Mouse (Mus musculus) E14TG2a.4 (cell line): ENCODE results near the gene Ppp1r15a.

Source experiments
- H3K27me3 ChIP-seq: 2 replicates; pipeline ENCODE4 v1.6.1; 2014; ENCODE audit warnings: low read length, control low read depth; ENCODE audit not compliant: insufficient read depth
- H3K36me3 ChIP-seq: 2 replicates; pipeline ENCODE4 v1.6.1; 2014; ENCODE audit warnings: low read length, control low read depth; ENCODE audit not compliant: insufficient read depth
- H3K4me1 ChIP-seq: replicated peaks from 2 replicates; pipeline ENCODE4 v1.6.1; 2014; ENCODE audit warnings: low read depth, low read length, control low read depth
- H3K4me3 ChIP-seq: replicated peaks from 2 replicates; pipeline ENCODE4 v1.5.1; 2014; ENCODE audit warnings: mild to moderate bottlenecking, low read length
- H3K9me3 ChIP-seq: 2 replicates; pipeline ENCODE4 v1.6.1; 2014; ENCODE audit warnings: low read length, control low read depth
- CTCF ChIP-seq: conservative IDR thresholded peaks from 2 replicates; pipeline ENCODE4 v1.5.1; 2014; ENCODE audit warnings: low read length
- NANOG ChIP-seq: IDR thresholded peaks from 2 replicates; pipeline ENCODE4 v1.6.1; 2014; ENCODE audit warnings: borderline replicate concordance, low read length, mixed read lengths
- POU5F1 ChIP-seq: IDR thresholded peaks from 2 replicates; pipeline ENCODE4 v1.6.1; 2014; ENCODE audit warnings: low read length, borderline replicate concordance

The Ppp1r15a gene

DNA sequence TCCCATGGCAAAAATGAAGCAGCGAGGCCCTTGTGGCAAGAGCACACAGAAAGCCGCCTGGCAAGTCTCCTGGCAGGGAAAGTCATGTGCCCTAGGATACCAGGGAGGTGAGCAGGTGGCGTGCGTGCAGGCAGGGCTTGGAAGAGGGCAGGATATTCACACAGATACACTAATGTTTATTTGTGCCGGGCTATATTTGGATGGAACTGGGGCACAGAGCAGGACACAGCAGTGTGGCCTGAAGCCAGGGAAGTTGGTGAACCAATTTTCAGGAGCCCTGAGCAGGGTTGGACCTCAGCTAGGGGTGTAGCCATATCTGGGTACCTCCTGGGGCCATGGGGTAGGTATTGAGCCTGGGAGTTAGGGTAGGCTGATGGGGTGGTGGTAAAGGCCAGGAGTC lies 33.1 kb downstream of the Ppp1r15a start:
- peaks cover 75% of the 10 kb centered on the region for H3K4me1 ChIP-seq
- H3K4me3 ChIP-seq = no peak overlapping the region
- TF ChIP-seq POU5F1 (no peak), NANOG (no peak), CTCF (no peak)
- peaks cover 60% of the 10 kb centered on the region for H3K36me3 ChIP-seq
- no peaks in the 10 kb centered on the region for H3K9me3 ChIP-seq
- H3K27me3 ChIP-seq = no peaks in the 10 kb centered on the region

DNA sequence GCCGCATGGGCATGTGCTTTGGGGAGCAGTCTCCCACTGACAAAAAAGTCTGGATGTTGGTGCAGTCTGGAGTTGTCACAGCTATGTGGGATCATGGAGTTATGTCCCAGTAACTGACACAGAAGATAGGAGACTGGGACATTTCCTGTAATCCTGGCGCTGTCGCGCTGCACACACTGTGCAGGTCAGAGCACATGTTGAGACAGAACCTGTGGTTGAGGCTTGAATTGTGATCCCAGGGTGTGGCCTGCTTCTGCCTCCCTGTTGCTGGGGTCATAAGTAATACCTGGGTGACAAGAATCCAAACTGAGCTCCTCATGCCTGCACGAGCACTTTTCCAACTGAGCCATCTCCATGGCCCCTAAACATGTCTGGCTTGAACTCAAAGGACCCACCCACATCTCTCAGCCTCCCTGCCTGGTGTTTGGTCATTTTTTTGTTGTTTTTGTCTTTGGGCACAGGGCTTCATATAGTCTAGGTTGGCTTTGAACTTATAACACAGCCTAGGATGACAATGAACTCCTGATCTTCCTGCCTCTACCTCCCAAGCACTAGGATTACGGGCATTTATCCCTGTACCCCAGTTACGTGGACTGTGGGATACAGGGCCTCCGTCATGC lies 33.7 kb downstream of the Ppp1r15a start:
- Histone ChIP-seq H3K27me3 (no peaks in the 10 kb centered on the region), H3K4me3 (no peak overlapping the region), H3K4me1 (peaks cover 81% of the 10 kb centered on the region), H3K9me3 (no peaks in the 10 kb centered on the region), H3K36me3 (peaks cover 57% of the 10 kb centered on the region)
- TF ChIP-seq POU5F1 = no peak
- no peak for TF ChIP-seq NANOG
- TF ChIP-seq CTCF = no peak

DNA sequence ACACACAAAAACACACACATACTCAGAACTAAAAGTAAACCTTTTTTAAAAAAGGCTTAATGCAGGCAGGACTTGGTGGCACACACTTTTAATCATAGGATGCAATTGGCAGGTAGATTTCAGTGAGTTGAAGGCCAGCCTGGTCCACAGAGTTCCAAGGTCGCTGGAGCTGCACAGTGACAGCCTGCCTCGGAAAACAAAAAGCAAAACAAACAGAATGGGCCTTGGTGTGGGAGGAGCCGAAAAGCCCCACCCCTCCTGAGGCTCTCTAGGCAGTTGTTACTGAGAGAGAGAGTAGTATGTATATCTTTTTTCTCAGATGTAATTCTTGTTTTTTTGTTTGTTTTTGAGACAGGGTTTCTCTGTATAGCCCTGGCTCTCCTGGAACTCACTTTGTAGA lies 34.8 kb downstream of the Ppp1r15a start:
- Histone ChIP-seq H3K36me3 (peaks cover 58% of the 10 kb centered on the region), H3K4me1 (peaks cover 89% of the 10 kb centered on the region), H3K27me3 (no peaks in the 10 kb centered on the region), H3K9me3 (no peaks in the 10 kb centered on the region), H3K4me3 (no peak overlapping the region)
- TF ChIP-seq NANOG (no peak), CTCF (no peak), POU5F1 (no peak)

DNA sequence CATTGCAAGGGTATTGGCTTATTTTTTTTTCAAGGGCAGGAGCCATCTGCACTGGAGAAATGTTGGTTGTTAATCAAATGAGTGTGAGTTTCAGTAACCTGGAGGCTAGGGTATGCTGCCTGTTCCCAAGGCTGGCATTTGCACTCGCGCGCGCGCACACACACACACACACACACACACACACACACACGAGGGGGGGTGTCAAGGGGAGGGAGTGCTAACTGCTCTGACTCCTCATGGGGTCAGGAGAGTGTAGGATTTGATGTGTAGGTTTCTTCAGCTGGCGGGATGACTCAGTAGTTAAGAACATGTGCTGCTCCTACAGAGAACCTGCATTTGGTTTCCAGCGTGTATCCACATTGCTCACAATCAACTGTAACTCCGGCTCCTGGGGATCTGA lies 35.2 kb downstream of the Ppp1r15a start:
- TF ChIP-seq CTCF (no peak), NANOG (no peak), POU5F1 (no peak)
- Histone ChIP-seq H3K36me3 (peaks cover 58% of the 10 kb centered on the region), H3K4me3 (no peak overlapping the region), H3K27me3 (no peaks in the 10 kb centered on the region), H3K4me1 (peaks cover 87% of the 10 kb centered on the region), H3K9me3 (no peaks in the 10 kb centered on the region)

DNA sequence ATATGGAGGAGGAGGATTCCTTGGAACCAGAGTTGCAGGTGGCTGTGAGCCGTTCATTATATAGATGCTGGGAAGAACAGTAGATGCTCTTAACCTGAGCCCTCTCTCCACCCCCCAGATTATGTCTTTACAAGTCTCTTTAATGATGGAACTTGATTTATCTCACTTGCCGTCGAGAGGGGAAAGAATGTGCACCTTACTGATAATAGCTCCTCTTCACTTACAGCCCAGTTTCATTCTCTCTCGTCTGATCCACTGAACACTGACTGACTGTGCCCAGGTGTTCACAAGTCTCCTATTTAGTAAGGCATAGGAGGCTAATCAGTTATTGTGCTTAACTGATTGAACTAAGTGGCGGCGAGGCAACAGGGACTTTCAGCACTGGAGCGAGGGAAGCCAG lies 36.5 kb downstream of the Ppp1r15a start:
- TF ChIP-seq NANOG (no peak), CTCF (no peak), POU5F1 (no peak)
- H3K4me3 ChIP-seq = no peak overlapping the region
- peaks cover 56% of the 10 kb centered on the region for H3K36me3 ChIP-seq
- peaks cover 75% of the 10 kb centered on the region for H3K4me1 ChIP-seq
- no peaks in the 10 kb centered on the region for H3K27me3 ChIP-seq
- no peaks in the 10 kb centered on the region for H3K9me3 ChIP-seq

DNA sequence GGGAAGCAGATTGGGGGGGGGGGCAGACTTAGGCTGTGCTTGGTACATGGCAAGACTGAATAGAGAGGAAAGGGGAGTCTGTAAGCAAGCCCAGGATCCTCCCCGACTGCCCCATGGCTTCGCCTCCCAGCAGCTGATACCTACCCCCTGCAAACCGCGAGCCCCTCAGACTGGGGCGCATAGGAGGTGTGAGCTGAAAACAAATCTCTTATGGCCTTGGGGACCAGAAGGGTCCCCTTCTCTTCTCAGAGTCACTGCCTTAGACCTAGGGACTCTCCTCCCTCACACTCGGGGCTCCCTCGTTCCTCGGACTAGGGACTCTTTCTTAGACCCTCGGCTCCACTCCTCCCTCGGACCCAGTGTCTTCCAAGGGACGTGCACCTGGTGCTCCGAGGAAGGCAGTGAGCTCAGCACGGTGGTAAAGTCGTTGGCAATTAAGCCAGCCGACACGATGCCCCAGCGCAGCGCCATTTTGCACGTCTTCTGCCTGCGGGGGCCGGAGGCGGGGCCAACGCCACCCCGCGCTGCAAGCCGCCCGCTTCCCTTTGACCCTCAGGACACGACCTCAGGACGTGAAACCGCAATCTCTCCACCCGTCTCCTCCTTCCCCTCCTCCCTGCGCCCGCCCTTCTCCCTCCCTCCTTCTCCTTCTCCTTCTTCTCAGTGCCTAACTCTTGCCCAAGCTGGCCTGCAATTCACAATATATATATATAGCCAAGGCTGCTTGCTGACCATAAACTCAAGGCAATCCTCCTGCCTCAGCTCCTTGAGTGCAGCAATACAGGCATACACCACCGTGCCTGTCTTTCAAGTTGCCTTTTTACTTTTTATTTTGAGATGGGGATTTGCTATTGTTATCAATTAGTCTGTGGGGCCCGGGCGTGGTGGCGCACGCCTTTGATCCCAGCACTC lies 37.5 kb downstream of the Ppp1r15a start, which contains the start of gene Dhdh:
Gene Dhdh, minus strand, starts transcription at position 513 of the 912 bp plus-strand sequence.
- H3K36me3 ChIP-seq = peaks cover 47% of the 10 kb centered on the region
- peaks cover 64% of the 10 kb centered on the region for H3K4me1 ChIP-seq
- TF ChIP-seq POU5F1 (no peak), NANOG (no peak), CTCF (no peak)
- H3K4me3 ChIP-seq = peak within 1 kb of the TSS; percentile 87
- H3K9me3 ChIP-seq = no peaks in the 10 kb centered on the region
- H3K27me3 ChIP-seq = no peaks in the 10 kb centered on the region

DNA sequence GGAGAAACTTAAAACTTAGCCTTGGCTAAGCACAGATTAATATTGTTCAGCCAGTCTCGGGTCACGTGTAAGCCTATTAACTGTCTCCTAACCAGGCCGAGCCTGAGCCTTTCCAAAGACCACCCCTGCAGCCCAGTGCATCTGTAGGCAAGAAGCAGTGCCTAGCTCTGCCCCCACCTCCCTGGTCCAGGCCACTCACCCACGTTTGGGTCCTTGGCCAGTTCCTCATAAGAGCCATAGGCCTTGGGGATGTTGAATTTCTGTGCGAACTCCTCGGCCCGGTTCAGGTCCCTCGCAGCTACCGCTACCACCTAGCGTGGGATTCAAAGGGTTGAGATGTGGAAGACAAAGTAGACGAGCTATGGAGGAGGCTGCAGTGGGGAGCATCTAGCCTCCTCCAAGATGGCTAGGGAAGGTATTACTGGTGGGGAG lies 38.2 kb downstream of the Ppp1r15a start:
- TF ChIP-seq POU5F1 (no peak), NANOG (no peak), CTCF (no peak)
- peaks cover 47% of the 10 kb centered on the region for H3K36me3 ChIP-seq
- H3K9me3 ChIP-seq = no peaks in the 10 kb centered on the region
- H3K4me3 ChIP-seq = peak overlapping the region; percentile 87
- peaks cover 59% of the 10 kb centered on the region for H3K4me1 ChIP-seq
- no peaks in the 10 kb centered on the region for H3K27me3 ChIP-seq

DNA sequence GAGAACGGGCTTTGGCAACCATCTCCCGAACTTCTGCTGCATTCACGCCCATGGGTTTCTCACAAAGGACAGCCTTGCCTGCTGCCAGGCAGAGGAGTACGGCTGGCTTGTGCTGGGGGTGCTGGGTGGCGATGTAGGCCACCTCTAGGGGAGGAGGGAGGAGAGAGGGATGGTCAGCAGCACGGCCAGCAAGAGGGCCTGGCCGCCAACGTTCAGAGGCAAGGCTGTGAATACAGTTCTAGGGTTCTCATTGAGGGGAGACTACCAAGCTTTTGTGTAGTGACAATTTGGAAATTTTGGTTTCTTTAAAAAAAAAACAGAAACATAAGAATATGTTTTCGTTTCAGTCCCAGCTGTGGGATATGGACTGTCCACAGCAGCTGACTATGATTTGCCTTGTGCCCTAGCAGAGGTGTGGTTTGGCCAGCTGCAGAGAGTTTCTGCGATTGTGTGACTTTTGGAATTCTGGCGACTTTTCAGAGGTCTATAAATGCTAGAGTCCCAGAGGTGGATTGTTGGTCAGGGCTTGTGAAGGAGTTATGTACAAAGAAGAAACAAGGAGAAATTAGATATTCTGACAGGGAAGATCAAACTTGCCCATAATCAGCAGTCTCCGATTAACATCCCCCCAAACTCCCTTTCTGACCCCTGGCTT lies 39.2 kb downstream of the Ppp1r15a start, which contains the start of gene Gm45808:
Gene Gm45808, minus strand, starts transcription at position 51 of the 655 bp plus-strand sequence.
- Histone ChIP-seq H3K4me1 (peaks cover 58% of the 10 kb centered on the region), H3K4me3 (peak within 1 kb of the TSS; percentile 87), H3K27me3 (no peaks in the 10 kb centered on the region), H3K9me3 (no peaks in the 10 kb centered on the region), H3K36me3 (peaks cover 43% of the 10 kb centered on the region)
- TF ChIP-seq CTCF (no peak), NANOG (no peak)
